In genomic region chr5:57717906-57718875, GRCm38 (mm10) we compare ENCODE assay signal across 8 mouse cellular contexts. TPM values are rescaled to one million over a fixed set of nuclear protein-coding genes. Genes with fewer than 3 reads are reported as not detected.
DNase-seq lines count a peak whose midpoint lies in the region; ATAC-seq lines count a peak whose summit lies in the region.

Gene Pcdh7, plus strand, starts transcription at chr5:57717967.

- H3K4me3 ChIP-seq in erythroblast, embryonic 14.5 days (replicated peaks): peak within 1 kb of the TSS; percentile 65
- peak within 1 kb of the TSS; percentile 58 for H3K4me3 ChIP-seq in intestine, embryonic 15.5 days (replicated peaks)
- peak within 1 kb of the TSS; percentile 65 for H3K4me3 ChIP-seq in limb, embryonic 12.5 days (replicated peaks)
- peak within 1 kb of the TSS; percentile 57 for H3K4me3 ChIP-seq in midbrain, embryonic 14.5 days (replicated peaks; ENCODE audit: low read depth, low read length)
- peak within 1 kb of the TSS; percentile 70 for H3K4me3 ChIP-seq in stomach, embryonic 15.5 days (replicated peaks)

- peaks cover 58% of the 10 kb centered on the region for H3K4me1 ChIP-seq in erythroblast, embryonic 14.5 days (ENCODE audit: control insufficient read depth)
- peaks cover 13% of the 10 kb centered on the region; the same call in 1 of the 2 replicates for H3K4me1 ChIP-seq in intestine, embryonic 15.5 days (replicated peaks)
- H3K4me1 ChIP-seq in limb, embryonic 12.5 days (replicated peaks): peaks cover 15% of the 10 kb centered on the region; the same call in 1 of the 2 replicates
- peaks cover 12% of the 10 kb centered on the region; the same call in 1 of the 2 replicates for H3K4me1 ChIP-seq in midbrain, embryonic 14.5 days (ENCODE audit: control insufficient read depth, insufficient read depth, low read length)
- 0 out of 2 replicates have a peak, but pooled peaks cover 7% of the 10 kb centered on the region for H3K4me1 ChIP-seq in stomach, embryonic 15.5 days

- peak within 1 kb of the TSS; percentile 93 for H3K4me2 ChIP-seq in intestine, embryonic 15.5 days (replicated peaks)
- H3K4me2 ChIP-seq in limb, embryonic 12.5 days: peak within 1 kb of the TSS; percentile 91
- H3K4me2 ChIP-seq in midbrain, embryonic 14.5 days (ENCODE audit: low read length): peak within 1 kb of the TSS; percentile 84
- H3K4me2 ChIP-seq in stomach, embryonic 15.5 days: peak within 1 kb of the TSS; percentile 93

- peak; percentile 71 for DNase-seq in embryo, embryonic 9.5 days (ENCODE audit: extremely low spot score)
- DNase-seq in gastrocnemius, postnatal 4 days (ENCODE audit: low spot score in 2 of 2): peak; percentile 22 to 60
- DNase-seq in midbrain, embryonic 14.5 days: peak; percentile 81

- peaks cover 92% of the 10 kb centered on the region for H3K27me3 ChIP-seq in erythroblast, embryonic 14.5 days (ENCODE audit: control insufficient read depth)
- no peaks in the 10 kb centered on the region for H3K27me3 ChIP-seq in intestine, embryonic 15.5 days (replicated peaks)
- peaks cover 28% of the 10 kb centered on the region for H3K27me3 ChIP-seq in limb, embryonic 12.5 days
- H3K27me3 ChIP-seq in midbrain, embryonic 14.5 days (ENCODE audit: control insufficient read depth, insufficient read depth, low read length): no peaks in the 10 kb centered on the region
- no peaks in the 10 kb centered on the region for H3K27me3 ChIP-seq in stomach, embryonic 15.5 days (replicated peaks)

- peak within 1 kb of the TSS; percentile 58 for H3K9ac ChIP-seq in intestine, embryonic 15.5 days
- peak within 1 kb of the TSS; percentile 73 for H3K9ac ChIP-seq in limb, embryonic 12.5 days (replicated peaks)
- peak within 1 kb of the TSS; percentile 79 for H3K9ac ChIP-seq in midbrain, embryonic 14.5 days (replicated peaks; ENCODE audit: low read length)
- H3K9ac ChIP-seq in stomach, embryonic 15.5 days: peak within 1 kb of the TSS; percentile 60

- WGBS in intestine, embryonic 15.5 days: under 1% methylated on average over 70 of the region's 70 CpGs
- WGBS in limb, embryonic 12.5 days: under 1% methylated on average over 70 of the region's 70 CpGs
- under 1% methylated on average over 70 of the region's 70 CpGs for WGBS in midbrain, embryonic 14.5 days
- WGBS in stomach, embryonic 15.5 days: under 1% methylated on average over 70 of the region's 70 CpGs

- peaks cover 16% of the 10 kb centered on the region; the same call in 1 of the 2 replicates for H3K9me3 ChIP-seq in erythroblast, embryonic 14.5 days (ENCODE audit: control insufficient read depth, low read length)
- no peaks in the 10 kb centered on the region for H3K9me3 ChIP-seq in intestine, embryonic 15.5 days
- H3K9me3 ChIP-seq in limb, embryonic 12.5 days: no peaks in the 10 kb centered on the region
- no peaks in the 10 kb centered on the region for H3K9me3 ChIP-seq in midbrain, embryonic 14.5 days (ENCODE audit: control insufficient read depth, low read length)
- H3K9me3 ChIP-seq in stomach, embryonic 15.5 days: no peaks in the 10 kb centered on the region

- ATAC-seq in erythroblast, adult 5-6 weeks (replicated peaks; ENCODE audit: low FRiP score, poor library complexity, severe bottlenecking): no peak
- peak; percentile 29 for ATAC-seq in intestine, embryonic 15.5 days
- peak; percentile 15 for ATAC-seq in limb, embryonic 12.5 days (ENCODE audit: insufficient number of reproducible peaks, insufficient read depth, low FRiP score, low TSS enrichment, low read depth)
- peak; percentile 7; the same call in 1 of the 2 replicates for ATAC-seq in midbrain, embryonic 14.5 days (ENCODE audit: low FRiP score, low TSS enrichment)
- ATAC-seq in stomach, embryonic 15.5 days (ENCODE audit: insufficient read depth, low FRiP score, low read depth): peak; percentile 21; the same call in 1 of the 2 replicates

- H3K36me3 ChIP-seq in erythroblast, embryonic 14.5 days (ENCODE audit: control insufficient read depth): no peaks in the 10 kb centered on the region
- no peaks in the 10 kb centered on the region for H3K36me3 ChIP-seq in intestine, embryonic 15.5 days
- H3K36me3 ChIP-seq in limb, embryonic 12.5 days: no peaks in the 10 kb centered on the region
- no peaks in the 10 kb centered on the region for H3K36me3 ChIP-seq in midbrain, embryonic 14.5 days (ENCODE audit: control insufficient read depth, insufficient read depth, low read length)
- no peaks in the 10 kb centered on the region for H3K36me3 ChIP-seq in stomach, embryonic 15.5 days

- H3K27ac ChIP-seq in intestine, embryonic 15.5 days: peak within 1 kb of the TSS; percentile 91
- peak within 1 kb of the TSS; percentile 92 for H3K27ac ChIP-seq in limb, embryonic 12.5 days
- H3K27ac ChIP-seq in midbrain, embryonic 14.5 days (replicated peaks; ENCODE audit: low read depth, low read length): peak within 1 kb of the TSS; percentile 88
- H3K27ac ChIP-seq in stomach, embryonic 15.5 days: peak within 1 kb of the TSS; percentile 95

RNA-seq across cellular contexts. Expression of gene Pcdh7, which starts in this region (rescaled TPM):
- 0.01 TPM in 1 of 2 replicates, not detected in the other for polyA plus RNA-seq in erythroblast, embryonic 14.5 days (2012)
- 0.19 and 1.5 TPM in 2 replicates for total RNA-seq in erythroblast, adult 5-6 weeks (2015; ENCODE audit: low replicate concordance)
- 1.4 TPM in 1 of 2 replicates, not detected in the other for total RNA-seq in erythroblast, adult 5-6 weeks (2017; ENCODE audit: low replicate concordance)
- total RNA-seq in gastrocnemius, postnatal 4 days (2021): 10 to 100 TPM; 25.3 to 26.9 TPM
- 5.8 and 6.4 TPM in 2 replicates for polyA plus RNA-seq in intestine, embryonic 15.5 days (2015; fragmentation: Nextera tagmentation; extraction: Ambion mirVana)
- polyA plus RNA-seq in limb, embryonic 12.5 days (2016; fragmentation: Nextera tagmentation; extraction: Ambion mirVana): 10.3 and 11.5 TPM in 2 replicates
- 23.7 and 24.1 TPM in 2 replicates for polyA plus RNA-seq in midbrain, embryonic 14.5 days (2014; fragmentation: Nextera tagmentation; extraction: Ambion mirVana)
- polyA plus RNA-seq in stomach, embryonic 15.5 days (2015; fragmentation: Nextera tagmentation; extraction: Ambion mirVana): 9.5 and 10.0 TPM in 2 replicates

Comparison
In these comparisons a context has a peak if more than half of its experiments do, and no peak if none do; other contexts are left out.
1. RNA of gene Pcdh7 (total RNA-seq): 25.3 to 26.9 TPM in gastrocnemius, postnatal 4 days; 0.19 to 1.5 TPM in erythroblast, adult 5-6 weeks; every median in the first group is over 10 times any median in the second.
2. Peak in every context shown above with its lines, with median percentiles within 50 percentile points of each other: H3K4me3 ChIP-seq, DNase-seq, H3K27ac ChIP-seq, H3K4me2 ChIP-seq and H3K9ac ChIP-seq.